Comparison of ENCODE assay signal across 11 mouse cellular contexts in the genomic region with DNA sequence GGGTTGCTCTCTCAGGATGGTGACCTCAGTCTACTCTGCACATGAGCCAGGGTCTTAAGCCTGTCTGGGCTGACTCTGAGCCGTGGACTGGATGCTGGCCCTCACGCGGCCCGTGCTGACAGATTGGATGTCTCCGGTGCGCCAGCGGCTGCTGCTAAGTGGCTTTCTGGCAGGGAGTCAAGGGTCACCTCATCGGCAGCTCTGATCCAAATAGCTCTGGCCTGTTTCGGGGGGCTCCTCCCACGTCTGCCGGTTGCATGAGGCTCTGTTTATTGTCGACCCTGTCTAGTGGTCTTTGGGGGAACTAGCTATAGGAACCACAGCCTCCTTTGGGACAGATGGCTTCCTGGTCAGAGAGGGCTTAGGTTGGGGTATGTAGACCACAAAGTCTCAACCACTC. TPM values are rescaled to one million over a fixed set of nuclear protein-coding genes. Genes with fewer than 3 reads are reported as not detected.
DNase-seq lines count a peak whose midpoint lies in the region; ATAC-seq lines count a peak whose summit lies in the region.
"Had no signal": no experiment of that assay in that cellular context is flagged by ENCODE, and none has a peak within 500 bp of the region (broad histone marks: within the 10 kb centered on the region; RNA-seq: fewer than 3 reads in every experiment).

No protein-coding gene starts in this region.

- H3K4me3 ChIP-seq in embryonic facial prominence, embryonic 11.5 days (ENCODE audit: low read depth, low read length) = no peak overlapping the region
- H3K4me3 ChIP-seq in heart, embryonic 15.5 days = no peak overlapping the region
- H3K4me3 ChIP-seq: forebrain, embryonic 10.5 days had no signal

- no peaks in the 10 kb centered on the region for H3K36me3 ChIP-seq in embryonic facial prominence, embryonic 11.5 days (replicated peaks; ENCODE audit: control insufficient read depth, insufficient read depth, low read depth, low read length)
- H3K36me3 ChIP-seq in heart, embryonic 15.5 days = no peaks in the 10 kb centered on the region
- H3K36me3 ChIP-seq: forebrain, embryonic 10.5 days had no signal

- H3K4me1 ChIP-seq in embryonic facial prominence, embryonic 11.5 days (ENCODE audit: control insufficient read depth, insufficient read depth, low read length) = no peaks in the 10 kb centered on the region
- H3K4me1 ChIP-seq in heart, embryonic 15.5 days (replicated peaks) = peaks cover 34% of the 10 kb centered on the region

- no peak overlapping the region for H3K27ac ChIP-seq in embryonic facial prominence, embryonic 11.5 days (replicated peaks; ENCODE audit: low read depth, low read length)
- H3K27ac ChIP-seq in heart, embryonic 15.5 days = peak overlapping the region; percentile 68
- H3K27ac ChIP-seq: forebrain, embryonic 10.5 days; macrophage had no signal

- peak; percentile 18 to 44 for DNase-seq in cerebellum, postnatal 25 days
- no peak for DNase-seq in cerebellum, adult 9-11 months
- peak; percentile 50 for DNase-seq in embryonic facial prominence, embryonic 11.5 days (ENCODE audit: low spot score)
- DNase-seq in lung, postnatal 25 days (ENCODE audit: low spot score) = peak; percentile 47
- no peak for DNase-seq in layer of hippocampus, postnatal 14 days (ENCODE audit: low spot score in 2 of 2)
- no peak for DNase-seq in layer of hippocampus, adult 18-20 months (ENCODE audit: low spot score in 2 of 2)
- DNase-seq in spleen, postnatal 36 days (ENCODE audit: low spot score in 2 of 2) = no peak
- DNase-seq: B cell, adult 2 months had no signal

- no peak; the same call in 1 of the 2 replicates for ATAC-seq in embryonic facial prominence, embryonic 11.5 days (replicated peaks; ENCODE audit: insufficient number of reproducible peaks, low FRiP score, low TSS enrichment, low read depth)
- ATAC-seq in heart, embryonic 15.5 days (replicated peaks; ENCODE audit: insufficient number of reproducible peaks, insufficient read depth, low FRiP score, low read depth) = peak; percentile 86

- H3K9me3 ChIP-seq in embryonic facial prominence, embryonic 11.5 days (replicated peaks; ENCODE audit: control insufficient read depth, low read length) = no peaks in the 10 kb centered on the region
- no peaks in the 10 kb centered on the region for H3K9me3 ChIP-seq in heart, embryonic 15.5 days (replicated peaks)

- no peak overlapping the region for H3K4me2 ChIP-seq in embryonic facial prominence, embryonic 11.5 days (ENCODE audit: low read depth, low read length)
- peak overlapping the region; percentile 28; the same call in 1 of the 2 replicates for H3K4me2 ChIP-seq in heart, embryonic 15.5 days

- no peaks in the 10 kb centered on the region for H3K27me3 ChIP-seq in embryonic facial prominence, embryonic 11.5 days (ENCODE audit: control insufficient read depth, insufficient read depth, low read length)
- H3K27me3 ChIP-seq in heart, embryonic 15.5 days = peaks cover 7% of the 10 kb centered on the region; the same call in 1 of the 2 replicates

- H3K9ac ChIP-seq in embryonic facial prominence, embryonic 11.5 days (replicated peaks; ENCODE audit: low read length) = no peak overlapping the region
- no peak overlapping the region for H3K9ac ChIP-seq in heart, embryonic 15.5 days

- 33% methylated on average over 12 of the region's 12 CpGs for WGBS in embryonic facial prominence, embryonic 11.5 days
- 6% methylated on average over 12 of the region's 12 CpGs for WGBS in heart, embryonic 15.5 days

RNA-seq across cellular contexts. Expression of a gene that starts 41.1 kb away (rescaled TPM):
- polyA plus RNA-seq in embryonic facial prominence, embryonic 11.5 days (2014; fragmentation: Nextera tagmentation; extraction: Ambion mirVana) = 4.4 and 4.6 TPM in 2 replicates
- 683 and 1,118 TPM in 2 replicates for polyA plus RNA-seq in heart, embryonic 15.5 days (2015; fragmentation: Nextera tagmentation; extraction: Ambion mirVana)
- total RNA-seq in layer of hippocampus, postnatal 14 days (2021) = 100 to 1,000 TPM in 1 of 2 experiments, 10 to 100 TPM in 1; 49.4 to 112 TPM
- 1 to 10 TPM; 7.1 to 8.2 TPM for total RNA-seq in layer of hippocampus, adult 18-20 months (2021)
- polyA plus RNA-seq: macrophage had no signal

Comparison
In these comparisons a context has a peak if more than half of its experiments do, and no peak if none do; other contexts are left out.
1. DNase-seq: peak in cerebellum, postnatal 25 days (2 of 2), embryonic facial prominence, embryonic 11.5 days (single experiment) and lung, postnatal 25 days (single experiment); none in cerebellum, adult 9-11 months (single experiment), layer of hippocampus, postnatal 14 days (0 of 2), layer of hippocampus, adult 18-20 months (0 of 2) and spleen, postnatal 36 days (0 of 2).
2. RNA of a gene that starts 41.1 kb away (total RNA-seq): 49.4 to 112 TPM in layer of hippocampus, postnatal 14 days; 7.1 to 8.2 TPM in layer of hippocampus, adult 18-20 months; every median in the first group is over 4 times any median in the second.